Mouse (Mus musculus): ENCODE measurements at regions not wholly inside any gene's neighbourhood (a gene's known extent, or its start where the extent isn't known, plus 50 kb on each side); places are given as distances from the start of the nearest gene placed in this dataset.

- WGBS = 97% methylated on average over 20 of the region's 20 CpGs
- no peaks in the 10 kb centered on the region for H3K36me3 ChIP-seq
- no peak overlapping the region for H3K4me3 ChIP-seq
- no peak for ATAC-seq (ENCODE audit: low FRiP score, low read depth)
- H3K4me1 ChIP-seq (replicated peaks) = peaks cover 16% of the 10 kb centered on the region
- no peak overlapping the region for H3K27ac ChIP-seq (replicated peaks)
- H3K4me2 ChIP-seq = no peak overlapping the region
- H3K9ac ChIP-seq = no peak overlapping the region
- H3K27me3 ChIP-seq = no peaks in the 10 kb centered on the region
- no peaks in the 10 kb centered on the region for H3K9me3 ChIP-seq
Measured at GRCm38 (mm10) chr1:63365126-63365525, 80.6 kb upstream of the Adam23 start.

- Histone ChIP-seq H3K9ac (no peak overlapping the region), H3K9me3 (no peaks in the 10 kb centered on the region), H3K27ac (replicated peaks) (peak overlapping the region; percentile 79), H3K4me3 (no peak overlapping the region), H3K27me3 (no peaks in the 10 kb centered on the region), H3K4me2 (peak overlapping the region; percentile 8; the same call in 1 of the 2 replicates), H3K36me3 (no peaks in the 10 kb centered on the region), H3K4me1 (replicated peaks) (peaks cover 16% of the 10 kb centered on the region)
- ATAC-seq (ENCODE audit: low FRiP score, low read depth) = peak; percentile 95
- 15% methylated on average over 5 of the region's 5 CpGs for WGBS
Measured at GRCm38 (mm10) chr1:63367697-63368376, 77.9 kb upstream of the Adam23 start.

- H3K4me1 ChIP-seq (replicated peaks) = peaks cover 16% of the 10 kb centered on the region
- no peaks in the 10 kb centered on the region for H3K36me3 ChIP-seq
- no peaks in the 10 kb centered on the region for H3K9me3 ChIP-seq
- H3K9ac ChIP-seq = no peak overlapping the region
- no peak overlapping the region for H3K4me2 ChIP-seq
- ATAC-seq (ENCODE audit: low FRiP score, low read depth) = no peak; the same call in 1 of the 2 replicates
- 0 out of 2 replicates have a peak overlapping the region, but pooled peaks have one; percentile 38 for H3K27ac ChIP-seq (replicated peaks)
- WGBS = 46% methylated on average over 3 of the region's 3 CpGs
- H3K4me3 ChIP-seq = no peak overlapping the region
- H3K27me3 ChIP-seq = no peaks in the 10 kb centered on the region
Measured at GRCm38 (mm10) chr1:63368921-63369320, 76.8 kb upstream of the Adam23 start.

GRCm38 (mm10) chr1:63369561-63369960 lies 76.1 kb upstream of the Adam23 start:
- no peak overlapping the region for H3K4me3 ChIP-seq
- H3K9ac ChIP-seq = no peak overlapping the region
- peaks cover 16% of the 10 kb centered on the region for H3K4me1 ChIP-seq (replicated peaks)
- H3K36me3 ChIP-seq = no peaks in the 10 kb centered on the region
- H3K4me2 ChIP-seq = no peak overlapping the region
- H3K27me3 ChIP-seq = no peaks in the 10 kb centered on the region
- no peaks in the 10 kb centered on the region for H3K9me3 ChIP-seq
- no peak for ATAC-seq (ENCODE audit: low FRiP score, low read depth)
- no peak overlapping the region for H3K27ac ChIP-seq (replicated peaks)

GRCm38 (mm10) chr1:63383110-63383509 lies 62.6 kb upstream of the Adam23 start:
- WGBS = 74% methylated on average over 3 of the region's 3 CpGs
- H3K4me1 ChIP-seq (replicated peaks) = peaks cover 2% of the 10 kb centered on the region; the same call in 1 of the 2 replicates
- H3K9me3 ChIP-seq = no peaks in the 10 kb centered on the region
- H3K36me3 ChIP-seq = no peaks in the 10 kb centered on the region
- no peak overlapping the region for H3K4me2 ChIP-seq
- H3K27ac ChIP-seq (replicated peaks) = no peak overlapping the region
- ATAC-seq (ENCODE audit: low FRiP score, low read depth) = no peak
- H3K27me3 ChIP-seq = no peaks in the 10 kb centered on the region
- no peak overlapping the region for H3K4me3 ChIP-seq
- H3K9ac ChIP-seq = no peak overlapping the region

- Histone ChIP-seq H3K4me2 (no peak overlapping the region), H3K27me3 (no peaks in the 10 kb centered on the region), H3K27ac (replicated peaks) (no peak overlapping the region), H3K9me3 (no peaks in the 10 kb centered on the region), H3K36me3 (no peaks in the 10 kb centered on the region), H3K4me1 (replicated peaks) (peaks cover 2% of the 10 kb centered on the region; the same call in 1 of the 2 replicates), H3K9ac (no peak overlapping the region), H3K4me3 (no peak overlapping the region)
- ATAC-seq (ENCODE audit: low FRiP score, low read depth) = no peak
- WGBS = 76% methylated on average over 2 of the region's 2 CpGs
Measured at GRCm38 (mm10) chr1:63385116-63385515, 60.6 kb upstream of the Adam23 start.

- Histone ChIP-seq H3K4me1 (replicated peaks) (no peaks in the 10 kb centered on the region), H3K36me3 (no peaks in the 10 kb centered on the region), H3K9me3 (no peaks in the 10 kb centered on the region), H3K4me2 (no peak overlapping the region), H3K9ac (no peak overlapping the region), H3K4me3 (no peak overlapping the region), H3K27me3 (no peaks in the 10 kb centered on the region), H3K27ac (replicated peaks) (no peak overlapping the region)
- WGBS = 77% methylated on average over 3 of the region's 3 CpGs
- ATAC-seq (ENCODE audit: low FRiP score, low read depth) = no peak
Measured at GRCm38 (mm10) chr1:63395427-63395826, 50.3 kb upstream of the Adam23 start.

Data from hindbrain, embryonic 15.5 days (tissue).